Mouse (Mus musculus): ENCODE results near the gene Ncl. TPM values are rescaled to one million over a fixed set of nuclear protein-coding genes. Genes with fewer than 3 reads are reported as not detected.

The Ncl gene
- polyA plus RNA-seq, 1 experiment from 2014 or later, result 467 TPM

GRCm38 (mm10) chr1:86359798-86360179 lies 589 bp upstream of the Ncl start:
- Histone ChIP-seq H3K4me2 (peak overlapping the region; percentile 72), H3K27ac (peak overlapping the region; percentile 89), H3K9me3 (no peaks in the 10 kb centered on the region), H3K9ac (replicated peaks) (peak overlapping the region; percentile 96), H3K4me1 (replicated peaks) (peaks cover 16% of the 10 kb centered on the region), H3K4me3 (replicated peaks) (peak overlapping the region; percentile 86), H3K27me3 (no peaks in the 10 kb centered on the region), H3K36me3 (peaks cover 29% of the 10 kb centered on the region)
- ATAC-seq (ENCODE audit: insufficient number of reproducible peaks, insufficient read depth, low FRiP score, low TSS enrichment, low read depth), result no peak
- under 1% methylated on average over 26 of the region's 26 CpGs for WGBS

GRCm38 (mm10) chr1:86358229-86358905 lies 833 bp downstream of the Ncl start:
- ATAC-seq (ENCODE audit: insufficient number of reproducible peaks, insufficient read depth, low FRiP score, low TSS enrichment, low read depth), result no peak; the same call in 1 of the 2 replicates
- under 1% methylated on average over 41 of the region's 41 CpGs for WGBS
- Histone ChIP-seq H3K36me3 (peaks cover 44% of the 10 kb centered on the region), H3K27ac (peak overlapping the region; percentile 99), H3K27me3 (no peaks in the 10 kb centered on the region), H3K4me2 (peak overlapping the region; percentile 79), H3K9me3 (no peaks in the 10 kb centered on the region), H3K4me3 (replicated peaks) (peak overlapping the region; percentile 86), H3K4me1 (replicated peaks) (peaks cover 16% of the 10 kb centered on the region), H3K9ac (replicated peaks) (peak overlapping the region; percentile 96)

- no peak for ATAC-seq (ENCODE audit: insufficient number of reproducible peaks, insufficient read depth, low FRiP score, low TSS enrichment, low read depth)
- Histone ChIP-seq H3K4me3 (replicated peaks) (no peak overlapping the region), H3K9me3 (no peaks in the 10 kb centered on the region), H3K4me2 (no peak overlapping the region), H3K27ac (no peak overlapping the region), H3K4me1 (replicated peaks) (peaks cover 7% of the 10 kb centered on the region), H3K27me3 (no peaks in the 10 kb centered on the region), H3K36me3 (peaks cover 84% of the 10 kb centered on the region), H3K9ac (replicated peaks) (no peak overlapping the region)
- WGBS, result 85% methylated on average over 2 of the region's 2 CpGs
Observed at GRCm38 (mm10) chr1:86354186-86354585, 5.0 kb downstream of the Ncl start.

GRCm38 (mm10) chr1:86350576-86350975 lies 8.6 kb downstream of the Ncl start:
- WGBS, result 90% methylated on average over 8 of the region's 8 CpGs
- Histone ChIP-seq H3K9ac (replicated peaks) (no peak overlapping the region), H3K27me3 (no peaks in the 10 kb centered on the region), H3K4me2 (no peak overlapping the region), H3K9me3 (no peaks in the 10 kb centered on the region), H3K27ac (no peak overlapping the region), H3K36me3 (peaks cover 94% of the 10 kb centered on the region), H3K4me3 (replicated peaks) (no peak overlapping the region), H3K4me1 (replicated peaks) (no peaks in the 10 kb centered on the region)
- ATAC-seq (ENCODE audit: insufficient number of reproducible peaks, insufficient read depth, low FRiP score, low TSS enrichment, low read depth), result no peak

GRCm38 (mm10) chr1:86349696-86350095 lies 9.5 kb downstream of the Ncl start:
- no peak overlapping the region for H3K4me2 ChIP-seq
- H3K9me3 ChIP-seq, result no peaks in the 10 kb centered on the region
- no peak overlapping the region for H3K27ac ChIP-seq
- no peaks in the 10 kb centered on the region for H3K4me1 ChIP-seq (replicated peaks)
- 86% methylated on average over 1 of the region's 1 CpGs for WGBS
- no peak overlapping the region for H3K4me3 ChIP-seq (replicated peaks)
- no peak for ATAC-seq (ENCODE audit: insufficient number of reproducible peaks, insufficient read depth, low FRiP score, low TSS enrichment, low read depth)
- peaks cover 85% of the 10 kb centered on the region for H3K36me3 ChIP-seq
- H3K9ac ChIP-seq (replicated peaks), result no peak overlapping the region
- H3K27me3 ChIP-seq, result no peaks in the 10 kb centered on the region

GRCm38 (mm10) chr1:86349201-86349600 lies 10.0 kb downstream of the Ncl start:
- Histone ChIP-seq H3K27ac (no peak overlapping the region), H3K4me2 (no peak overlapping the region)
- WGBS, result 91% methylated on average over 3 of the region's 3 CpGs

GRCm38 (mm10) chr1:86348801-86349200 lies 10.4 kb downstream of the Ncl start:
- H3K36me3 ChIP-seq, result peaks cover 76% of the 10 kb centered on the region
- H3K4me2 ChIP-seq, result no peak overlapping the region
- no peak for ATAC-seq (ENCODE audit: insufficient number of reproducible peaks, insufficient read depth, low FRiP score, low TSS enrichment, low read depth)
- WGBS, result 76% methylated on average over 4 of the region's 4 CpGs
- H3K9ac ChIP-seq (replicated peaks), result no peak overlapping the region
- no peak overlapping the region for H3K4me3 ChIP-seq (replicated peaks)
- no peaks in the 10 kb centered on the region for H3K4me1 ChIP-seq (replicated peaks)
- H3K27me3 ChIP-seq, result no peaks in the 10 kb centered on the region
- no peak overlapping the region for H3K27ac ChIP-seq
- H3K9me3 ChIP-seq, result no peaks in the 10 kb centered on the region

More at GRCm38 (mm10) chr1:86349201-86349600, 10.0 kb downstream of the Ncl start:
- Histone ChIP-seq H3K36me3 (peaks cover 80% of the 10 kb centered on the region), H3K27me3 (no peaks in the 10 kb centered on the region), H3K9me3 (no peaks in the 10 kb centered on the region), H3K4me3 (replicated peaks) (no peak overlapping the region), H3K9ac (replicated peaks) (no peak overlapping the region), H3K4me1 (replicated peaks) (no peaks in the 10 kb centered on the region)
- ATAC-seq (ENCODE audit: insufficient number of reproducible peaks, insufficient read depth, low FRiP score, low TSS enrichment, low read depth), result no peak

GRCm38 (mm10) chr1:86348083-86348482 lies 11.1 kb downstream of the Ncl start:
- Histone ChIP-seq H3K4me3 (replicated peaks) (no peak overlapping the region), H3K36me3 (peaks cover 69% of the 10 kb centered on the region)
- 73% methylated on average over 1 of the region's 1 CpGs for WGBS

GRCm38 (mm10) chr1:86347716-86348045 lies 11.5 kb downstream of the Ncl start:
- H3K9me3 ChIP-seq, result no peaks in the 10 kb centered on the region
- H3K4me3 ChIP-seq (replicated peaks), result no peak overlapping the region
- no peaks in the 10 kb centered on the region for H3K4me1 ChIP-seq (replicated peaks)
- 50% methylated on average over 1 of the region's 1 CpGs for WGBS
- no peak overlapping the region for H3K9ac ChIP-seq (replicated peaks)
- H3K4me2 ChIP-seq, result no peak overlapping the region
- ATAC-seq (ENCODE audit: insufficient number of reproducible peaks, insufficient read depth, low FRiP score, low TSS enrichment, low read depth), result no peak
- no peaks in the 10 kb centered on the region for H3K27me3 ChIP-seq
- peaks cover 66% of the 10 kb centered on the region for H3K36me3 ChIP-seq
- no peak overlapping the region for H3K27ac ChIP-seq

More at GRCm38 (mm10) chr1:86348083-86348482, 11.1 kb downstream of the Ncl start:
- Histone ChIP-seq H3K27ac (no peak overlapping the region), H3K9me3 (no peaks in the 10 kb centered on the region), H3K4me1 (replicated peaks) (no peaks in the 10 kb centered on the region), H3K9ac (replicated peaks) (no peak overlapping the region), H3K27me3 (no peaks in the 10 kb centered on the region), H3K4me2 (no peak overlapping the region)
- no peak for ATAC-seq (ENCODE audit: insufficient number of reproducible peaks, insufficient read depth, low FRiP score, low TSS enrichment, low read depth)

- WGBS, result 84% methylated on average over 3 of the region's 3 CpGs
Observed at GRCm38 (mm10) chr1:86346851-86347715, 12.1 kb downstream of the Ncl start.

GRCm38 (mm10) chr1:86345956-86346355 lies 13.2 kb downstream of the Ncl start:
- Histone ChIP-seq H3K4me2 (no peak overlapping the region), H3K4me3 (replicated peaks) (no peak overlapping the region), H3K9me3 (no peaks in the 10 kb centered on the region), H3K27ac (no peak overlapping the region), H3K27me3 (no peaks in the 10 kb centered on the region), H3K9ac (replicated peaks) (no peak overlapping the region), H3K36me3 (peaks cover 49% of the 10 kb centered on the region), H3K4me1 (replicated peaks) (no peaks in the 10 kb centered on the region)
- WGBS, result 92% methylated on average over 4 of the region's 4 CpGs
- ATAC-seq (ENCODE audit: insufficient number of reproducible peaks, insufficient read depth, low FRiP score, low TSS enrichment, low read depth), result no peak

More at GRCm38 (mm10) chr1:86346851-86347715, 12.1 kb downstream of the Ncl start:
- H3K4me2 ChIP-seq, result no peak overlapping the region
- peaks cover 60% of the 10 kb centered on the region for H3K36me3 ChIP-seq
- no peak overlapping the region for H3K4me3 ChIP-seq (replicated peaks)
- no peaks in the 10 kb centered on the region for H3K27me3 ChIP-seq
- no peak overlapping the region for H3K9ac ChIP-seq (replicated peaks)
- H3K4me1 ChIP-seq (replicated peaks), result no peaks in the 10 kb centered on the region
- ATAC-seq (ENCODE audit: insufficient number of reproducible peaks, insufficient read depth, low FRiP score, low TSS enrichment, low read depth), result no peak
- no peak overlapping the region for H3K27ac ChIP-seq
- no peaks in the 10 kb centered on the region for H3K9me3 ChIP-seq

All from limb, embryonic 12.5 days (tissue).